ENCODE assay signal across 8 mouse cellular contexts in genomic region chr2:11706746-11707065, GRCm38 (mm10). TPM values are rescaled to one million over a fixed set of nuclear protein-coding genes. Genes with fewer than 3 reads are reported as not detected.
DNase-seq lines count a peak whose midpoint lies in the region; ATAC-seq and TF ChIP-seq lines count a peak whose summit lies in the region.

No protein-coding gene starts in this region.

- no peak for ATAC-seq in kidney, postnatal 0 days (replicated peaks; ENCODE audit: low FRiP score, low read depth)
- ATAC-seq in heart, embryonic 11.5 days (replicated peaks; ENCODE audit: insufficient number of reproducible peaks, low FRiP score, low TSS enrichment): no peak
- ATAC-seq in liver, embryonic 15.5 days (ENCODE audit: insufficient read depth): no peak

- no peaks in the 10 kb centered on the region for H3K36me3 ChIP-seq in kidney, postnatal 0 days (ENCODE audit: insufficient read depth, low read length)
- H3K36me3 ChIP-seq in heart, embryonic 11.5 days (ENCODE audit: control insufficient read depth, insufficient read depth, low read length): no peaks in the 10 kb centered on the region
- H3K36me3 ChIP-seq in liver, embryonic 15.5 days (replicated peaks): no peaks in the 10 kb centered on the region

- no peak for DNase-seq in kidney, postnatal 0 days (ENCODE audit: low spot score)
- DNase-seq in kidney, postnatal 4 days: no peak
- DNase-seq in adrenal gland, postnatal 36 days: peak; percentile 34 to 41
- DNase-seq in thymus, postnatal 4 days: no peak
- no peak for DNase-seq in gastrocnemius, postnatal 36 days
- no peak for DNase-seq in spleen, postnatal 36 days (ENCODE audit: low spot score in 2 of 2)

- H3K4me1 ChIP-seq in kidney, postnatal 0 days (replicated peaks; ENCODE audit: insufficient read depth, low read length): no peaks in the 10 kb centered on the region; the same call in 1 of the 2 replicates
- peaks cover 5% of the 10 kb centered on the region; the same call in 1 of the 2 replicates for H3K4me1 ChIP-seq in heart, embryonic 11.5 days (ENCODE audit: control insufficient read depth, insufficient read depth, low read length)
- peaks cover 27% of the 10 kb centered on the region for H3K4me1 ChIP-seq in liver, embryonic 15.5 days (replicated peaks)

- intact Hi-C loops in gastrocnemius, postnatal 36 days (cut with DNase I): loop anchor here (5.0 kb wide), 1 partner anchor 71 kb away; the partner anchor contains the start of genes Ankrd16 and Fbh1

- no peaks in the 10 kb centered on the region for H3K9me3 ChIP-seq in kidney, postnatal 0 days (replicated peaks; ENCODE audit: low read length)
- no peaks in the 10 kb centered on the region for H3K9me3 ChIP-seq in heart, embryonic 11.5 days (replicated peaks; ENCODE audit: control insufficient read depth, low read length)
- no peaks in the 10 kb centered on the region for H3K9me3 ChIP-seq in liver, embryonic 15.5 days (replicated peaks)

- no peak overlapping the region for H3K27ac ChIP-seq in kidney, postnatal 0 days
- no peak overlapping the region for H3K27ac ChIP-seq in heart, embryonic 11.5 days (ENCODE audit: low read depth, low read length)
- H3K27ac ChIP-seq in liver, embryonic 15.5 days (replicated peaks): no peak overlapping the region

- no peak overlapping the region for H3K9ac ChIP-seq in kidney, postnatal 0 days (ENCODE audit: low read depth, low read length)
- H3K9ac ChIP-seq in heart, embryonic 11.5 days (ENCODE audit: low read depth, low read length): no peak overlapping the region
- no peak overlapping the region for H3K9ac ChIP-seq in liver, embryonic 15.5 days

- peak overlapping the region; percentile 97 for H3K4me2 ChIP-seq in kidney, postnatal 0 days (ENCODE audit: low read length)
- peak overlapping the region; percentile 99 for H3K4me2 ChIP-seq in heart, embryonic 11.5 days
- peak overlapping the region; percentile 71 for H3K4me2 ChIP-seq in liver, embryonic 15.5 days

- TF ChIP-seq CTCF in kidney, postnatal 0 days (IDR thresholded peaks at IDR 0.05; ENCODE audit: low read depth): no peak

- WGBS in kidney, postnatal 0 days: 39% methylated on average over 6 of the region's 6 CpGs
- 35% methylated on average over 6 of the region's 6 CpGs for WGBS in heart, embryonic 11.5 days (ENCODE audit: insufficient replicate concordance)
- WGBS in liver, embryonic 15.5 days (ENCODE audit: insufficient replicate concordance): 46% methylated on average over 6 of the region's 6 CpGs

- H3K4me3 ChIP-seq in kidney, postnatal 0 days (replicated peaks; ENCODE audit: low read depth, low read length): peak overlapping the region; percentile 71; the same call in 1 of the 2 replicates
- H3K4me3 ChIP-seq in heart, embryonic 11.5 days (ENCODE audit: low read depth, low read length): 0 out of 2 replicates have a peak overlapping the region, but pooled peaks have one; percentile 76
- peak overlapping the region; percentile 64 for H3K4me3 ChIP-seq in liver, embryonic 15.5 days (replicated peaks)

- no peaks in the 10 kb centered on the region for H3K27me3 ChIP-seq in kidney, postnatal 0 days (ENCODE audit: insufficient read depth, low read length)
- 0 out of 2 replicates have a peak, but pooled peaks cover 4% of the 10 kb centered on the region for H3K27me3 ChIP-seq in heart, embryonic 11.5 days (ENCODE audit: control insufficient read depth, insufficient read depth, low read length)
- peaks cover 6% of the 10 kb centered on the region; the same call in 1 of the 2 replicates for H3K27me3 ChIP-seq in liver, embryonic 15.5 days

RNA-seq across cellular contexts. Expression of gene Il15ra, which starts 1.6 kb away (rescaled TPM):
- 4.1 and 4.3 TPM in 2 replicates for polyA plus RNA-seq in kidney, postnatal 0 days (2015; fragmentation: Nextera tagmentation; extraction: Ambion mirVana)
- 10 to 100 TPM; 20.1 to 20.3 TPM for total RNA-seq in adrenal gland, postnatal 36 days (2021)
- polyA plus RNA-seq in heart, embryonic 11.5 days (2014; fragmentation: Nextera tagmentation; extraction: Ambion mirVana): 5.8 and 6.7 TPM in 2 replicates
- polyA plus RNA-seq in liver, embryonic 15.5 days (2015; fragmentation: Nextera tagmentation; extraction: Ambion mirVana): 6.2 and 7.2 TPM in 2 replicates
- 10 to 100 TPM; 16.5 to 27.2 TPM for total RNA-seq in gastrocnemius, postnatal 36 days (2021)

Comparison
In these comparisons a context has a peak if more than half of its experiments do, and no peak if none do; other contexts are left out.
1. DNase-seq: peak in adrenal gland, postnatal 36 days (2 of 2); none in kidney, postnatal 0 days (single experiment), kidney, postnatal 4 days (0 of 2), thymus, postnatal 4 days (single experiment), gastrocnemius, postnatal 36 days (0 of 2) and spleen, postnatal 36 days (0 of 2).
2. Peak in every context shown above with its lines, with median percentiles within 50 percentile points of each other: H3K4me2 ChIP-seq and H3K4me3 ChIP-seq.